Mouse (Mus musculus): Measurements from ENCODE around the gene Olfr1420. TPM values are rescaled to one million over a fixed set of nuclear protein-coding genes. Genes with fewer than 3 reads are reported as not detected.
"Not testable (repeated sequence)": the region's sequence is repeated elsewhere in the genome, so short reads cannot be mapped to it uniquely, and the experiment has no call there.

The Olfr1420 gene
- polyA plus RNA-seq, 1 experiment: not detected

DNA sequence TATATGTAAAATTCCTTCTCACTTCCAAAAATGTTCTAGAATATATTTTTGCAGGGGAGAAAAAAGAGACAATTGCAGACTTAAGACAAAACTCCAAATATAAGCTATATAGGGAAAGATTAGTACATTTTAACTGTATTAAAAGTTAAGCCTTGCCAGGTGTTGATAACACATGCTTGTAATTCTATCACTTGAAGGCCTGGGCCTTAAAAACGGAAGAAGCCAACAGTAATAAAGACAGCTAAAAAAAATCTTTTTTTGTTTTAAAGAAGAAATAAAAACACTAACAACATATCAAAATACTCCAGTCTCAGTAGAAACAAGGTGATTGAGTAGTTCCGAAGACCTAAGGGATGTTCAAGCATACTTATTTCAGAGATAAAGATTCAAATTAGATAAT, 40.0 kb downstream of the Olfr1420 start:
- DNase-seq: no peak
- 94% methylated on average over 2 of the region's 2 CpGs for WGBS

DNA sequence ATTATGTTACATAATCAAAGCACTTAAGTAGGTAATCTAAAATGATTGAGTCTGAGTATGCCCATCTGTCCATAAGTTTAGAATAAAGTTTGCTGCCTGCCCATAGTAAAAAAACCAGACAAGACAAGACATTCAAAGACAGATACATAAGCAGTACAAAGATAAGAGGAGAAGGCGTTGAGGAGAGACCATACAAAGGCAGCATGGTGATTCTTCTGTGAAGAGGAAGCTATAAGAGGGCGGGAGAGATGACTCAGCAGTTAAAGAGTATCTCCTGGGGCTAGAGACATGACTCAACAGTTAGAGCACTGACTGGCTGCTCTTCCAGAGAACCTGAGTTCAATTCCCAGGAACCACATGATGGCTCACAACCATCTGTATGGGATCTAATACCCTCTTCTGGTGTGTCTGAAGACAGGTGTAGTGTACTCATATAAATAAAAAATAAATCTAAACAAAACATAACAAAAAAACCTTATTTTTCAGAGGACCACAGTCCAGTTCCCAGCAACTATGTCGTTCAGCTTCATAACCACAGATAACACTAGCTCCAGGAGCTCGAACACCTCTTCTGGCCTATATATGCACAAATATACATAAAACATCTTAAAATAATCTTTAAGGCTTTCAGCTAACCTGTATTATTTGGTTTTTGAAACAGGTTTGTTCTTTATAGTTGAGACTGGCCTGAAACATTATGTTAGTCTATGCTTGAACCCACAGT, 41.8 kb downstream of the Olfr1420 start:
- TF ChIP-seq CTCF (IDR thresholded peaks at IDR 0.05; ENCODE audit: borderline replicate concordance, insufficient read depth, low read depth, low read length): no peak
- no peak for TF ChIP-seq POLR2A (IDR thresholded peaks at IDR 0.05; ENCODE audit: borderline replicate concordance, insufficient read depth, low read length)
- no peak overlapping the region for H3K4me3 ChIP-seq (replicated peaks; ENCODE audit: insufficient read depth, low read depth, low read length)
- WGBS: 91% methylated on average over 4 of the region's 4 CpGs
- DNase-seq: no peak
- no peak overlapping the region for H3K27ac ChIP-seq (ENCODE audit: insufficient read depth, low read length)
- no peaks in the 10 kb centered on the region for H3K4me1 ChIP-seq (ENCODE audit: control insufficient read depth, insufficient read depth, low read length)
- H3K27me3 ChIP-seq (ENCODE audit: control insufficient read depth, insufficient read depth, low read length): no peaks in the 10 kb centered on the region

More for the DNA sequence above, 40.0 kb downstream of the Olfr1420 start:
- Histone ChIP-seq H3K27me3 (ENCODE audit: control insufficient read depth, insufficient read depth, low read length) (no peaks in the 10 kb centered on the region), H3K4me1 (ENCODE audit: control insufficient read depth, insufficient read depth, low read length) (no peaks in the 10 kb centered on the region), H3K27ac (ENCODE audit: insufficient read depth, low read length) (no peak overlapping the region), H3K4me3 (replicated peaks; ENCODE audit: insufficient read depth, low read depth, low read length) (no peak overlapping the region)
- TF ChIP-seq POLR2A (IDR thresholded peaks at IDR 0.05; ENCODE audit: borderline replicate concordance, insufficient read depth, low read length) (no peak), CTCF (IDR thresholded peaks at IDR 0.05; ENCODE audit: borderline replicate concordance, insufficient read depth, low read depth, low read length) (no peak)

DNA sequence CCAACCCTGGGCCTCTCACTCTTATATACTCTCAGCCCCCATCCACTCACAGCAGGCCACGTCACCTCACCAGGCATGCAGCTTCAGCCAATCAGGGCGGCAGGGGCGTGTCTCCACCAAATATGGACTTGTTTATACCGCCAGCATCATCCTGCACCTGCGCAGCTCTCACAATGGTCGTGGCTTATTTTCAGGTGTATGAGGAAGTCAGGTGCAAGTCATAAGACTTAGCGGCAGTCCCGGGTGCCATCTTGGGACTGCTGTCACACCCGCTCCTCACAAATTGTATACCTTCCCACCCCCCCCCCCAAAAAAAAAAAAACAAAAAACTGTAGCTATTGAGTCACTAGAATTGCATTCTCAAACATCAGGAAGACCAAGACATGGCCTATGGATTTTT, 60.1 kb downstream of the Olfr1420 start:
- 96% methylated on average over 9 of the region's 9 CpGs for WGBS
- not testable (repeated sequence) for H3K27ac ChIP-seq (ENCODE audit: insufficient read depth, low read length); H3K4me1 ChIP-seq (ENCODE audit: control insufficient read depth, insufficient read depth, low read length); H3K27me3 ChIP-seq (ENCODE audit: control insufficient read depth, insufficient read depth, low read length); H3K4me3 ChIP-seq (replicated peaks; ENCODE audit: insufficient read depth, low read depth, low read length); DNase-seq

Other genes starting within 250 kb of the Olfr1420 start
- gene Ms4a3, start 245.7 kb upstream of the Olfr1420 start, polyA plus RNA-seq (2012; rRNA removed): not detected in 2 replicates
- not detected in 2 replicates for gene Oosp2, start 226.0 kb upstream of the Olfr1420 start, polyA plus RNA-seq (2012; rRNA removed)
- not detected in 2 replicates for gene Oosp1, start 195.4 kb upstream of the Olfr1420 start, polyA plus RNA-seq (2012; rRNA removed)
- not detected in 2 replicates for gene Oosp3, start 189.5 kb upstream of the Olfr1420 start, polyA plus RNA-seq (2012; rRNA removed)
- gene Gif, start 139.0 kb upstream of the Olfr1420 start, polyA plus RNA-seq (2012; rRNA removed): not detected in 2 replicates
- gene Mrpl16, start 116.2 kb upstream of the Olfr1420 start, polyA plus RNA-seq (2012; rRNA removed): 41.0 and 41.6 TPM in 2 replicates
- 58.1 and 63.1 TPM in 2 replicates for gene Stx3, start 67.2 kb upstream of the Olfr1420 start, polyA plus RNA-seq (2012; rRNA removed)
- gene Olfr1417, start 47.3 kb upstream of the Olfr1420 start, polyA plus RNA-seq (2012; rRNA removed): 0.11 TPM in 1 of 2 replicates, not detected in the other
- not detected in 2 replicates for gene Olfr1418, start 25.5 kb upstream of the Olfr1420 start, polyA plus RNA-seq (2012; rRNA removed)
- 0.11 TPM in 1 of 2 replicates, not detected in the other for gene Olfr1419, start 11.5 kb upstream of the Olfr1420 start, polyA plus RNA-seq (2012; rRNA removed)
- gene Patl1, start 25.8 kb downstream of the Olfr1420 start, polyA plus RNA-seq (2012; rRNA removed): 21.7 and 22.3 TPM in 2 replicates
- gene Osbp, start 79.4 kb downstream of the Olfr1420 start, polyA plus RNA-seq (2012; rRNA removed): 38.9 and 39.9 TPM in 2 replicates
- not detected in 2 replicates for gene Olfr1423, start 154.8 kb downstream of the Olfr1420 start, polyA plus RNA-seq (2012; rRNA removed)
- not detected in 2 replicates for gene Olfr1424, start 176.1 kb downstream of the Olfr1420 start, polyA plus RNA-seq (2012; rRNA removed)
- gene Olfr1425, start 191.2 kb downstream of the Olfr1420 start, polyA plus RNA-seq (2012; rRNA removed): not detected in 2 replicates
- gene Olfr1426, start 205.4 kb downstream of the Olfr1420 start, polyA plus RNA-seq (2012; rRNA removed): not detected in 2 replicates
- gene Olfr1427, start 216.8 kb downstream of the Olfr1420 start, polyA plus RNA-seq (2012; rRNA removed): not detected in 2 replicates
- not detected in 2 replicates for gene Olfr1428, start 229.3 kb downstream of the Olfr1420 start, polyA plus RNA-seq (2012; rRNA removed)
- not detected in 2 replicates for gene Olfr76, start 236.6 kb downstream of the Olfr1420 start, polyA plus RNA-seq (2012; rRNA removed)